Mouse (Mus musculus) frontal cortex, adult 2 months (tissue): ENCODE results near the gene Pde4d. TPM values are rescaled to one million over a fixed set of nuclear protein-coding genes. Genes with fewer than 3 reads are reported as not detected.

Source experiments
- DNase-seq, 2 experiments: peaks; one replicate each; pipeline ENCODE4 v3.0.0; 2022; ENCODE audit warnings: low spot score in 1 of 2; ENCODE audit errors: extremely low spot score in 1 of 2
- polyA plus RNA-seq: library from polyadenylated mRNA; depleted of rRNA; stranded (reverse); fragments of >200 nt; gene quantifications from 2 replicates; pipeline ENCODE4 v1.2.3, GENCODE M21; 2012; rRNA removed

Pde4d gene
- 40.3 and 43.7 TPM in 2 replicates for polyA plus RNA-seq

- peak; percentile 27 to 50 for DNase-seq
Observed at GRCm38 (mm10) chr13:108449116-108450097, at the start of gene Pde4d. TSS of gene Pde4d (plus strand) at chr13:108449948.

- no peak for DNase-seq
Observed at GRCm38 (mm10) chr13:108403197-108403596, 46.6 kb upstream of the Pde4d start.

- no peak for DNase-seq
Observed at GRCm38 (mm10) chr13:108404372-108404771, 45.4 kb upstream of the Pde4d start.

GRCm38 (mm10) chr13:108415464-108415863 is 34.3 kb upstream of the Pde4d start:
- no peak for DNase-seq

GRCm38 (mm10) chr13:108418741-108419507 is 30.8 kb upstream of the Pde4d start:
- no peak for DNase-seq

- DNase-seq: no peak
Observed at GRCm38 (mm10) chr13:108426322-108426721, 23.4 kb upstream of the Pde4d start.

GRCm38 (mm10) chr13:108428809-108429208 is 20.9 kb upstream of the Pde4d start:
- no peak for DNase-seq

GRCm38 (mm10) chr13:108429623-108430022 is 20.1 kb upstream of the Pde4d start:
- DNase-seq: no peak

GRCm38 (mm10) chr13:108431776-108432175 is 18.0 kb upstream of the Pde4d start:
- no peak for DNase-seq

GRCm38 (mm10) chr13:108435687-108436086 is 14.1 kb upstream of the Pde4d start:
- DNase-seq: no peak

GRCm38 (mm10) chr13:108437424-108437823 is 12.3 kb upstream of the Pde4d start:
- no peak for DNase-seq

- DNase-seq: no peak
Observed at GRCm38 (mm10) chr13:108439012-108439411, 10.7 kb upstream of the Pde4d start.

- DNase-seq: no peak
Observed at GRCm38 (mm10) chr13:108448348-108448931, 1.3 kb upstream of the Pde4d start.

GRCm38 (mm10) chr13:108451122-108451521 is 1.4 kb downstream of the Pde4d start:
- DNase-seq: no peak

GRCm38 (mm10) chr13:108453064-108453919 is 3.5 kb downstream of the Pde4d start:
- DNase-seq: no peak

GRCm38 (mm10) chr13:108462518-108462917 is 12.8 kb downstream of the Pde4d start:
- DNase-seq: no peak

- DNase-seq: no peak
Observed at GRCm38 (mm10) chr13:108465755-108466154, 16.0 kb downstream of the Pde4d start.

- no peak for DNase-seq
Observed at GRCm38 (mm10) chr13:108467046-108467445, 17.3 kb downstream of the Pde4d start.

- no peak for DNase-seq
Observed at GRCm38 (mm10) chr13:108480451-108480850, 30.7 kb downstream of the Pde4d start.

- DNase-seq: no peak
Observed at GRCm38 (mm10) chr13:108485036-108485435, 35.3 kb downstream of the Pde4d start.
